ENCODE assay signal across 16 mouse cellular contexts in the genomic region with DNA sequence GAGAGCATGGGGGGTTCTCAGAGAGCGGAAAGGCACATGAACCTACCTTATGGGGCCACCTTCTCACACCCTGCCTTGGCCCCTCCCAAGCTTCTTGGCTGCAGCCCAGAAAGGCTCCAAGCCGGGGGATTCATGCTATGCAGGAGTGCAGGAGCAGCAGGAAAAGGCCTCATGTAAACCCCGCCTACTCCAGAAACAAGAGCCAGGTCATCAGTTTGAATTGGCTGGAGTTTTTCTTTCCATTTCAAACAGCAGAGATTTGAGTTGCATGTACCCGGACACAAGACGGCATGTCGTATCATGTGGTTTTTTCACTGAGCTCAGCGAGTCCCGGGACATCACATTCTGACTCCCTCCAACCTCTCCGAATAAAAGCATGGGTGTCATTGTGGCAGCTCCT. TPM values are rescaled to one million over a fixed set of nuclear protein-coding genes. Genes with fewer than 3 reads are reported as not detected.
DNase-seq lines count a peak whose midpoint lies in the region; ATAC-seq and TF ChIP-seq lines count a peak whose summit lies in the region.
"Had no signal": no experiment of that assay in that cellular context is flagged by ENCODE, and none has a peak within 500 bp of the region (broad histone marks: within the 10 kb centered on the region; RNA-seq: fewer than 3 reads in every experiment).

No protein-coding gene starts in this region.

- no peaks in the 10 kb centered on the region for H3K9me3 ChIP-seq in kidney, embryonic 15.5 days (replicated peaks)
- no peaks in the 10 kb centered on the region for H3K9me3 ChIP-seq in lung, postnatal 0 days (ENCODE audit: low read length)
- no peaks in the 10 kb centered on the region for H3K9me3 ChIP-seq in stomach, embryonic 16.5 days (replicated peaks; ENCODE audit: control insufficient read depth, low read length)
- H3K9me3 ChIP-seq: forebrain, embryonic 10.5 days; hindbrain, embryonic 15.5 days; liver, embryonic 13.5 days; midbrain, embryonic 10.5 days had no signal

- no peaks in the 10 kb centered on the region for H3K4me1 ChIP-seq in kidney, embryonic 15.5 days
- H3K4me1 ChIP-seq in lung, postnatal 0 days (ENCODE audit: insufficient read depth, low read depth, low read length) = no peaks in the 10 kb centered on the region
- H3K4me1 ChIP-seq in stomach, embryonic 16.5 days (ENCODE audit: control insufficient read depth, insufficient read depth, low read length) = peaks cover 9% of the 10 kb centered on the region; the same call in 1 of the 2 replicates
- H3K4me1 ChIP-seq: liver, embryonic 13.5 days had no signal

- no peak overlapping the region for H3K27ac ChIP-seq in kidney, embryonic 15.5 days
- H3K27ac ChIP-seq in lung, postnatal 0 days (ENCODE audit: low read length) = no peak overlapping the region
- H3K27ac ChIP-seq in stomach, embryonic 16.5 days (ENCODE audit: low read length) = peak overlapping the region; percentile 81; the same call in 1 of the 2 replicates
- H3K27ac ChIP-seq: forebrain, embryonic 10.5 days; heart, adult 2 months; hindbrain, embryonic 15.5 days; liver, embryonic 13.5 days; midbrain, embryonic 10.5 days had no signal

- H3K36me3 ChIP-seq in kidney, embryonic 15.5 days = no peaks in the 10 kb centered on the region
- no peaks in the 10 kb centered on the region for H3K36me3 ChIP-seq in lung, postnatal 0 days (ENCODE audit: insufficient read depth, low read length)
- H3K36me3 ChIP-seq in stomach, embryonic 16.5 days (ENCODE audit: control insufficient read depth, insufficient read depth, low read length) = no peaks in the 10 kb centered on the region
- H3K36me3 ChIP-seq: forebrain, embryonic 10.5 days; hindbrain, embryonic 15.5 days; liver, embryonic 13.5 days; midbrain, embryonic 10.5 days had no signal

- no peak overlapping the region for H3K4me2 ChIP-seq in kidney, embryonic 15.5 days
- no peak overlapping the region; the same call in 1 of the 2 replicates for H3K4me2 ChIP-seq in lung, postnatal 0 days (replicated peaks; ENCODE audit: low read depth, low read length)
- peak overlapping the region; percentile 14; the same call in 1 of the 2 replicates for H3K4me2 ChIP-seq in stomach, embryonic 16.5 days (ENCODE audit: low read depth, low read length)
- H3K4me2 ChIP-seq: hindbrain, embryonic 15.5 days; liver, embryonic 13.5 days had no signal

- H3K4me3 ChIP-seq in kidney, embryonic 15.5 days (replicated peaks) = no peak overlapping the region
- no peak overlapping the region for H3K4me3 ChIP-seq in lung, postnatal 0 days (ENCODE audit: low read depth, low read length)
- H3K4me3 ChIP-seq in stomach, embryonic 16.5 days (replicated peaks; ENCODE audit: low read length) = no peak overlapping the region
- H3K4me3 ChIP-seq: forebrain, embryonic 10.5 days; heart, adult 2 months; hindbrain, embryonic 15.5 days; liver, embryonic 13.5 days; midbrain, embryonic 10.5 days had no signal

- 56% methylated on average over 9 of the region's 9 CpGs for WGBS in kidney, embryonic 15.5 days
- 44% methylated on average over 9 of the region's 9 CpGs for WGBS in lung, postnatal 0 days
- WGBS in stomach, embryonic 16.5 days = 43% methylated on average over 9 of the region's 9 CpGs

- H3K9ac ChIP-seq in kidney, embryonic 15.5 days = no peak overlapping the region
- H3K9ac ChIP-seq in lung, postnatal 0 days (replicated peaks; ENCODE audit: low read depth) = no peak overlapping the region
- peak overlapping the region; percentile 13; the same call in 1 of the 2 replicates for H3K9ac ChIP-seq in stomach, embryonic 16.5 days (ENCODE audit: low read length)
- H3K9ac ChIP-seq: hindbrain, embryonic 15.5 days; liver, embryonic 13.5 days had no signal

- no peak for TF ChIP-seq EP300 in lung, postnatal 0 days (IDR thresholded peaks at IDR 0.05)

- 0 out of 2 replicates have a peak, but pooled peaks have one; percentile 33 for ATAC-seq in kidney, embryonic 15.5 days (replicated peaks; ENCODE audit: low FRiP score)
- 0 out of 2 replicates have a peak, but pooled peaks have one; percentile 25 for ATAC-seq in lung, postnatal 0 days
- peak; percentile 75; the same call in 1 of the 2 replicates for ATAC-seq in stomach, embryonic 16.5 days (ENCODE audit: insufficient read depth, low FRiP score)

- DNase-seq in cerebellum, postnatal 10 days = peak; percentile 58 to 80
- no peak for DNase-seq in cerebellum, postnatal 4 days (ENCODE audit: low spot score in 2 of 2)
- no peak for DNase-seq in kidney, postnatal 36 days
- peak; percentile 58 for DNase-seq in lung, postnatal 0 days (ENCODE audit: low spot score)
- DNase-seq in lung, postnatal 25 days (ENCODE audit: low spot score) = no peak
- DNase-seq in spleen, adult 18-20 months = no peak
- DNase-seq: adrenal gland, adult 8-10 months; liver, embryonic 13.5 days had no signal

- TF ChIP-seq CTCF in lung, postnatal 0 days (IDR thresholded peaks at IDR 0.05) = no peak

- 0 out of 2 replicates have a peak, but pooled peaks cover 2% of the 10 kb centered on the region for H3K27me3 ChIP-seq in kidney, embryonic 15.5 days
- H3K27me3 ChIP-seq in lung, postnatal 0 days (replicated peaks; ENCODE audit: insufficient read depth, low read length) = no peaks in the 10 kb centered on the region
- H3K27me3 ChIP-seq in stomach, embryonic 16.5 days (ENCODE audit: control insufficient read depth, insufficient read depth, low read length) = no peaks in the 10 kb centered on the region
- H3K27me3 ChIP-seq: hindbrain, embryonic 15.5 days; liver, embryonic 13.5 days had no signal

RNA-seq across cellular contexts. Expression of a gene that starts 39.2 kb away (rescaled TPM):
- polyA plus RNA-seq in kidney, embryonic 15.5 days (2015; fragmentation: Nextera tagmentation; extraction: Ambion mirVana) = not detected in 2 replicates
- polyA plus RNA-seq in lung, postnatal 0 days (2015; fragmentation: Nextera tagmentation; extraction: Ambion mirVana) = not detected in 2 replicates
- not detected in 2 replicates for polyA plus RNA-seq in stomach, embryonic 16.5 days (2015; fragmentation: Nextera tagmentation; extraction: Ambion mirVana)
- polyA plus RNA-seq: forebrain, embryonic 10.5 days; heart, adult 2 months; hindbrain, embryonic 15.5 days; liver, embryonic 13.5 days; midbrain, embryonic 10.5 days; testis, adult 2 months; urinary bladder, adult 2 months had no signal

Comparison
In these comparisons a context has a peak if more than half of its experiments do, and no peak if none do; other contexts are left out.
1. DNase-seq: peak in cerebellum, postnatal 10 days (2 of 2) and lung, postnatal 0 days (single experiment); none in cerebellum, postnatal 4 days (0 of 2), kidney, postnatal 36 days (0 of 2), lung, postnatal 25 days (single experiment) and spleen, adult 18-20 months (0 of 2).
2. ATAC-seq: peak in every context shown above with its lines; median percentile 75 in stomach, embryonic 16.5 days; 33 in kidney, embryonic 15.5 days; 25 in lung, postnatal 0 days.